Mouse (Mus musculus) ovary, postnatal 36 days (tissue): Measurements from ENCODE around the gene Wdr45b.
"Not testable (repeated sequence)": the region's sequence is repeated elsewhere in the genome, so short reads cannot be mapped to it uniquely, and the experiment has no call there.

ENCODE experiments used
- DNase-seq: peaks from one replicate; pipeline ENCODE4 v3.0.0; 2022; ENCODE audit warnings: low spot score, mixed read lengths

The Wdr45b gene

GRCm38 (mm10) chr11:121328206-121328605 lies 26.0 kb downstream of the Wdr45b start:
- DNase-seq: no peak

DNA sequence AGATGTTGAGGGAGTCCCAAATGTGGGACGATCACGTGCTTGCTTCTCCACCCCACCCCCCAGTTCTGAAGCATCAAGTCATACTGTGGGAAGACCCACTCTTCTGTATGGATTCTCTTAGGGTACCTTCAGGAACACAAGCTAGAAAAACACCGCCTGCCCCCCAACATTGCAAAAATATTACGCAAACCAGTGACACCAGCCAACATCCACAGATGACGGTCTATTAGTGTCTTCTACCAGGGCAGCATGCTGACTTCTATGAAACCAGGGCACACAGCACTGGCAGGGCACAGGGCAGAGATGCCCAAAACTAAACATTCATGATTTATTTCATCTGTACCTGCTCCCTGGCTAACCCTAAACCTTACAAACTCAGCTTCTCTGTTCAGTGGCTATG lies 27.6 kb downstream of the Wdr45b start:
- no peak for DNase-seq

DNA sequence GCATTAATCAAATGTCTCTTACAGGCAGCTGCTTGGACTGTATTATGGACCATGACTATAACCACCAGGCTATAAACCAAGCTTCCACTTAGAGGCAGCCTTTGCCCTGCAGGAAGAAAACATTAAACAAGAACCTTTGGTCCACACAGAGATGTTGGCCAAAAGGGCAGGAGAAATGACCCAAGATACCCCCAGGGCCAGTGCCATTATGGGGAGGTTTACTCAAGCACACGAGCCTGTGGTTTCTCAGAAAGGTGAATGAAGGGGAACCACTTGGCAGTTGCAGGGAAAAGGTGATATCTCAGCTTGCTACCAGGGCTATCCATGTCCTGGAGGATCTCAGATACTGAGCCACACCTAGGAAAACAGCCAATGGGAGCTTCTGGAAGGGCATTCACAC lies 28.2 kb downstream of the Wdr45b start:
- DNase-seq: no peak

GRCm38 (mm10) chr11:121307712-121308111 lies 46.5 kb downstream of the Wdr45b start:
- not testable (repeated sequence) for DNase-seq

GRCm38 (mm10) chr11:121306608-121307007 lies 47.6 kb downstream of the Wdr45b start:
- no peak for DNase-seq

GRCm38 (mm10) chr11:121305371-121305770 lies 48.9 kb downstream of the Wdr45b start:
- no peak for DNase-seq

DNA sequence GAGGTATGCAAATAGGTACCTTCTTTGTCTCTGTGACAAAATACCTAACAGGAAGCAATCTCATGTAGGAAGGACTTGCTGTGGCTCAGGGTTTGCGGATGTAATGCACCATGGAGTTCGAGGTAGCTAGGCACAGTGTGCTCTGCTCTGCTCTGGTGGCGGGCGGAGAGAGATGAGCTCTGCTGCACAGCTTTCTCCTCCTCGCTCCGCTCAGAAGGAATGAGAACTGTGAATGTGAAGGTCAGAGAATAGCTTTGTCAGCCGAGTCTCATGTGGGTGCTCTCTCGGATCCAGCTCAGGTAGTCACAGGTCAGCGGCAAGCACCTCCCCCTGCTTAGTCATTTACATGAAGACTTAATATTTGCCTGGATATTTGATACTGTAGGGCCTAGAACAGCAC lies 54.0 kb downstream of the Wdr45b start:
- DNase-seq: no peak

DNA sequence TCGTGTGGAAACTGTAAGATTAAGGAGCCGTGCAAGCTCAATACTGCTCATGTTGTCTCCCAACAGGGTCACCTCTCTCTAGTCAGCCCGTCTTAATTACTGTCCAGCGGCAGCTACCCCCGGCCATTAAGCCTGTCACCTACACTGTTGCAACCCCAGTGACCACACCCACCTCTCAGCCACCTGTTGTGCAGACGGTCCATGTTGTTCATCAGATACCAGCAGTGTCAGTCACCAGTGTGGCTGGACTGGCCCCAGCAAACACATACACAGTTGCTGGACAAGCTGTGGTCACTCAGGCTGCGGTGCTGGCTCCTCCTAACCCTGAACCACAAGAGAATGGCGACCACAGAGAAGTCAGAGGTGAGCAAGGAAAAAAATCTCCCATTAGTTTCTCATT lies 55.8 kb downstream of the Wdr45b start:
- DNase-seq: no peak

DNA sequence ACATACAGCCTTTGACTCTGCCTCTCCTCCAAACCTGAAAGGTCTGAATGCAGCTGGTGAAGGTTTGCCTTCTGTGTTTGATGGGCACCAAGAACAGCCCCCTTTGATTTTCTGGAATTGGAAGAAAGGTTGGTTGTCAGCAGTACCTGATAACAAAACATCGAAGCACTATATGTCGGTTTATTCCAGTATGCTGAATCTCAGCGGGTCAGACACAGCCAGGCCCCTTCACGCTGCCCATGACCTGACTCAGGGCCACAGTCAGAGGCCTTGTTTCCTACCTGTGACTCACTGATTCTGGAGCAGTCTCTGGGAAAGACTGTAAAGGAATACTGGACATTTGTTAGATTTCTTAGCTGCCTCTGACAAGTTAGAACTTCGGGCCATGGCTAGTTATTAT lies 59.5 kb downstream of the Wdr45b start:
- no peak for DNase-seq

GRCm38 (mm10) chr11:121289859-121290258 lies 64.4 kb downstream of the Wdr45b start:
- no peak for DNase-seq

GRCm38 (mm10) chr11:121282911-121283310 lies 71.3 kb downstream of the Wdr45b start:
- no peak for DNase-seq

DNA sequence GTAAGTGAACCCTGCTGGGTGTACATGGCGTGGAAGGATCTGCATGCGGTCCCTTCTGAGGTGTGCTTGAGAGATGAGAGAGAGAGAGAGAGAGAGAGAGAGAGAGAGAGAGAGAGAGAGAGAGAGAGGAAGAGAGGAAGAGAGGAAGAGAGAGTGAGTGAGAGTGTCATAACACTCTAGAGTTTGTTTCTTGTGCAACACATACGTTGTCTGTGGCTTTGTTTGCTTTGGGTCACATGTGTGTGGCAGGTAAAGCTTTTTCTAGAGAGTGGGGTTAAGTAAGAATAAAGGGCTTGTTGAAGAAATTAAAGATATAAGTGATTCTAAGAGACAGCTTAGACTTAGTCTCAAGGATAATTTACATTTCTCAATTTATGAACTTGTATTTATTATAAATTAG lies 76.2 kb downstream of the Wdr45b start:
- DNase-seq: no peak

DNA sequence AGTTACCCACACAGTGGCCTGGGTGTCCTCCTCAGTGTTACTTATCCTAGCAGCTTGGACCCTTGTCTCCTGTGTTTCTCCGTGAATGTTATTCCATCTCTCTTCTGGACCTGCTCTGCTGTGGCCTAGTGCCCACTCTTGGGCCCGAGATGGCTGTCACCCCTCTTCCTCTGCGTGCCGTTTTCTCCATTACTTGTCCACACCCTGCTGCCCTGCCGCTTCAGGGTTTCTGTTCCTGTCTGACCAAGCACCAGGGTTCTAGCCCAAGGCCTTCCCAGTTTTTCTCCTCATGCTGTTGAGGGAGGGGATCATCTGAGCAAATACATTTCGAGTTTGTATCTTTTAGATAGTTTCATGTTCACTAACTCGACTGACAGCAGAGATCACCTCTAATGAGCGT lies 76.7 kb downstream of the Wdr45b start:
- DNase-seq: no peak
